Mouse (Mus musculus) embryonic fibroblast, embryonic 13.5 days (primary cell): Measurements from ENCODE around the gene Pnldc1.

Source experiments
- CTCF ChIP-seq: IDR thresholded peaks from 2 replicates; pipeline ENCODE4 v1.5.1; 2011; ENCODE audit warnings: mild to moderate bottlenecking, control low read depth, low read length, moderate library complexity, borderline replicate concordance; ENCODE audit not compliant: insufficient read depth
- POLR2A ChIP-seq: IDR thresholded peaks from 2 replicates; pipeline ENCODE4 v1.6.1; 2011; ENCODE audit warnings: low read depth, mild to moderate bottlenecking, control low read depth, low read length, moderate library complexity

- no peak for TF ChIP-seq POLR2A
- no peak for TF ChIP-seq CTCF
Observed at GRCm38 (mm10) chr17:12868640-12869039, 41.4 kb downstream of the Pnldc1 start.
